Mouse (Mus musculus): Measurements from ENCODE around the gene 4430402I18Rik.

DNA sequence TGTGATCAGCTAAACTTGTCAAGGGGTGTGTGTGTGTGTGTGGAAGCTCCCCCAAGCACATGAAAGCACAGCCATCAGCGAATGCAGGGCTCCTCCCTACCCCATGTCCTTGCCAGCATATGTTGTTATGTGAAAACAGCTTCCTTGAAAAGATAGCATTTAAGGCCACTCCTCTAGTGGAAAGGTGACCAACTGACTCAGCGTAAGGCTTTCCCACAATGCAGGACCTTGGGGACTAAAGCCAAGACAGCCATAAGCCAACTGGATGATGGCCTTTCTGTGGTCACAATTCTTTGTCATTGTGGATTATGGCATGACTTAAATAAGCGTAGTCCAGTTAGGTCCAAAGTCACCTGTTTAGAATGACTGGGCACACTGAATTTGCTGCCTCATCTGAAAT is 32.7 kb downstream of the 4430402I18Rik start:
- TF ChIP-seq ELF1 (IDR thresholded peaks at IDR 0.05; ENCODE audit: low read depth, low read length) (no peak), TCF12 (IDR thresholded peaks at IDR 0.05; ENCODE audit: low read depth, low read length) (no peak), EP300 (IDR thresholded peaks at IDR 0.05; ENCODE audit: low read length) (no peak), BHLHE40 (IDR thresholded peaks at IDR 0.05; ENCODE audit: low read depth, low read length) (no peak)
